Comparison of ENCODE assay signal across 15 mouse cellular contexts in genomic region chr12:8636945-8637344, GRCm38 (mm10). TPM values are rescaled to one million over a fixed set of nuclear protein-coding genes. Genes with fewer than 3 reads are reported as not detected.
DNase-seq lines count a peak whose midpoint lies in the region; ATAC-seq lines count a peak whose summit lies in the region.
"Had no signal": no experiment of that assay in that cellular context is flagged by ENCODE, and none has a peak within 500 bp of the region (broad histone marks: within the 10 kb centered on the region; RNA-seq: fewer than 3 reads in every experiment).

No protein-coding gene starts in this region.

- H3K27ac ChIP-seq in heart, embryonic 12.5 days (ENCODE audit: poor library complexity, severe bottlenecking), result no peak overlapping the region
- H3K27ac ChIP-seq in midbrain, embryonic 11.5 days (ENCODE audit: low read depth, low read length), result no peak overlapping the region
- no peak overlapping the region for H3K27ac ChIP-seq in midbrain, embryonic 16.5 days (ENCODE audit: low read length)
- no peak overlapping the region for H3K27ac ChIP-seq in embryonic facial prominence, embryonic 11.5 days (replicated peaks; ENCODE audit: low read depth, low read length)

- ATAC-seq in heart, embryonic 12.5 days (ENCODE audit: insufficient number of reproducible peaks, low FRiP score), result no peak
- ATAC-seq in midbrain, embryonic 11.5 days (ENCODE audit: low FRiP score), result no peak
- ATAC-seq in midbrain, embryonic 16.5 days, result no peak
- no peak for ATAC-seq in embryonic facial prominence, embryonic 11.5 days (replicated peaks; ENCODE audit: insufficient number of reproducible peaks, low FRiP score, low TSS enrichment, low read depth)
- ATAC-seq in neutrophil, adult 5-6 weeks (ENCODE audit: extremely low read depth, insufficient number of reproducible peaks, low FRiP score, poor library complexity, severe bottlenecking), result peak; percentile 79
- ATAC-seq: inflammation-experienced regulatory T-cells, adult 6 months had no signal

- H3K9me3 ChIP-seq in heart, embryonic 12.5 days (replicated peaks), result no peaks in the 10 kb centered on the region
- no peaks in the 10 kb centered on the region for H3K9me3 ChIP-seq in midbrain, embryonic 11.5 days (ENCODE audit: control insufficient read depth, low read length)
- H3K9me3 ChIP-seq in midbrain, embryonic 16.5 days (replicated peaks; ENCODE audit: control insufficient read depth, low read length, poor library complexity, severe bottlenecking), result no peaks in the 10 kb centered on the region
- no peaks in the 10 kb centered on the region for H3K9me3 ChIP-seq in embryonic facial prominence, embryonic 11.5 days (replicated peaks; ENCODE audit: control insufficient read depth, low read length)

- peaks cover 5% of the 10 kb centered on the region; the same call in 1 of the 2 replicates for H3K4me1 ChIP-seq in heart, embryonic 12.5 days (replicated peaks)
- H3K4me1 ChIP-seq in midbrain, embryonic 11.5 days (ENCODE audit: control insufficient read depth, insufficient read depth, low read length), result no peaks in the 10 kb centered on the region
- H3K4me1 ChIP-seq in midbrain, embryonic 16.5 days (ENCODE audit: control insufficient read depth, insufficient read depth, low read length), result 0 out of 2 replicates have a peak, but pooled peaks cover 2% of the 10 kb centered on the region
- H3K4me1 ChIP-seq in embryonic facial prominence, embryonic 11.5 days (ENCODE audit: control insufficient read depth, insufficient read depth, low read length), result no peaks in the 10 kb centered on the region

- peak; percentile 41 to 57 for DNase-seq in heart, adult 9 months (ENCODE audit: low spot score in 2 of 2)
- peak; percentile 90 for DNase-seq in midbrain, embryonic 11.5 days (ENCODE audit: low spot score, missing footprints)
- DNase-seq in embryonic facial prominence, embryonic 11.5 days (ENCODE audit: low spot score), result peak; percentile 18
- DNase-seq in spleen, adult 12 weeks (ENCODE audit: low spot score), result no peak
- DNase-seq: adrenal gland, adult 8-10 months; cerebellum, adult 8-10 months; gastrocnemius, postnatal 25 days; layer of hippocampus, adult 9-11 months; right cerebral cortex, adult 18-20 months had no signal

- H3K4me2 ChIP-seq in heart, embryonic 12.5 days, result no peak overlapping the region
- no peak overlapping the region for H3K4me2 ChIP-seq in midbrain, embryonic 11.5 days
- H3K4me2 ChIP-seq in midbrain, embryonic 16.5 days (ENCODE audit: low read length), result no peak overlapping the region
- H3K4me2 ChIP-seq in embryonic facial prominence, embryonic 11.5 days (ENCODE audit: low read depth, low read length), result no peak overlapping the region

- no peaks in the 10 kb centered on the region for H3K27me3 ChIP-seq in heart, embryonic 12.5 days (replicated peaks)
- no peaks in the 10 kb centered on the region for H3K27me3 ChIP-seq in midbrain, embryonic 11.5 days (ENCODE audit: control insufficient read depth, insufficient read depth, low read length)
- no peaks in the 10 kb centered on the region for H3K27me3 ChIP-seq in midbrain, embryonic 16.5 days (ENCODE audit: control insufficient read depth, insufficient read depth, low read depth, low read length)
- no peaks in the 10 kb centered on the region for H3K27me3 ChIP-seq in embryonic facial prominence, embryonic 11.5 days (ENCODE audit: control insufficient read depth, insufficient read depth, low read length)

- 87% methylated on average over 14 of the region's 14 CpGs for WGBS in heart, embryonic 12.5 days
- 95% methylated on average over 14 of the region's 14 CpGs for WGBS in midbrain, embryonic 11.5 days
- WGBS in midbrain, embryonic 16.5 days, result 97% methylated on average over 14 of the region's 14 CpGs
- WGBS in embryonic facial prominence, embryonic 11.5 days, result 94% methylated on average over 14 of the region's 14 CpGs

- H3K9ac ChIP-seq in heart, embryonic 12.5 days, result no peak overlapping the region
- no peak overlapping the region for H3K9ac ChIP-seq in midbrain, embryonic 11.5 days (ENCODE audit: low read length)
- no peak overlapping the region for H3K9ac ChIP-seq in midbrain, embryonic 16.5 days (ENCODE audit: low read depth, low read length)
- no peak overlapping the region for H3K9ac ChIP-seq in embryonic facial prominence, embryonic 11.5 days (replicated peaks; ENCODE audit: low read length)

- no peaks in the 10 kb centered on the region for H3K36me3 ChIP-seq in heart, embryonic 12.5 days
- H3K36me3 ChIP-seq in midbrain, embryonic 11.5 days (ENCODE audit: control insufficient read depth, insufficient read depth, low read length), result no peaks in the 10 kb centered on the region
- H3K36me3 ChIP-seq in midbrain, embryonic 16.5 days (ENCODE audit: control insufficient read depth, insufficient read depth, low read length), result no peaks in the 10 kb centered on the region
- no peaks in the 10 kb centered on the region for H3K36me3 ChIP-seq in embryonic facial prominence, embryonic 11.5 days (replicated peaks; ENCODE audit: control insufficient read depth, insufficient read depth, low read depth, low read length)

- H3K4me3 ChIP-seq in heart, embryonic 12.5 days, result no peak overlapping the region
- H3K4me3 ChIP-seq in midbrain, embryonic 11.5 days (ENCODE audit: low read depth, low read length), result no peak overlapping the region
- H3K4me3 ChIP-seq in midbrain, embryonic 16.5 days (ENCODE audit: low read depth, low read length), result no peak overlapping the region
- no peak overlapping the region for H3K4me3 ChIP-seq in embryonic facial prominence, embryonic 11.5 days (ENCODE audit: low read depth, low read length)

RNA-seq across cellular contexts. Expression of gene Pum2, which starts 37.0 kb away (rescaled TPM):
- polyA plus RNA-seq in heart, embryonic 12.5 days (2016; fragmentation: Nextera tagmentation; extraction: Ambion mirVana), result 35.8 and 37.3 TPM in 2 replicates
- polyA plus RNA-seq in midbrain, embryonic 11.5 days (2014; fragmentation: Nextera tagmentation; extraction: Ambion mirVana), result 79.1 and 82.5 TPM in 2 replicates
- polyA plus RNA-seq in midbrain, embryonic 16.5 days (2015; fragmentation: Nextera tagmentation; extraction: Ambion mirVana), result 48.9 and 55.1 TPM in 2 replicates
- 73.0 and 79.7 TPM in 2 replicates for polyA plus RNA-seq in embryonic facial prominence, embryonic 11.5 days (2014; fragmentation: Nextera tagmentation; extraction: Ambion mirVana)
- total RNA-seq in neutrophil, adult 5-6 weeks (2017), result 191 and 209 TPM in 2 replicates

RNA-seq across cellular contexts. Expression of gene Slc7a15, which starts 38.1 kb away (rescaled TPM):
- polyA plus RNA-seq in heart, embryonic 12.5 days (2016; fragmentation: Nextera tagmentation; extraction: Ambion mirVana), result not detected in 2 replicates
- polyA plus RNA-seq in midbrain, embryonic 11.5 days (2014; fragmentation: Nextera tagmentation; extraction: Ambion mirVana), result not detected in 2 replicates
- not detected in 2 replicates for polyA plus RNA-seq in midbrain, embryonic 16.5 days (2015; fragmentation: Nextera tagmentation; extraction: Ambion mirVana)
- not detected in 2 replicates for polyA plus RNA-seq in embryonic facial prominence, embryonic 11.5 days (2014; fragmentation: Nextera tagmentation; extraction: Ambion mirVana)
- not detected in 2 replicates for total RNA-seq in neutrophil, adult 5-6 weeks (2017)
- total RNA-seq: adrenal gland, adult 8-10 months; gastrocnemius, postnatal 25 days; MEL had no signal
- polyA plus RNA-seq: inflammation-experienced regulatory T-cells, adult 6 months; limb, embryonic 14.5 days had no signal
